Mouse (Mus musculus) forebrain, postnatal 0 days (tissue): ENCODE measurements around the gene Arf5. TPM values are rescaled to one million over a fixed set of nuclear protein-coding genes. Genes with fewer than 3 reads are reported as not detected.
A peak's percentile ranks its signal among the peaks of the same experiment; 100 is the strongest.

Experiments
- ATAC-seq: fragments of 200-750 bp; cut with Nextera tagmentation; 2 replicates; pipeline ENCODE4 v1.8.0; 2017; ENCODE audit warnings: mild to moderate bottlenecking, moderate library complexity
- DNase-seq: peaks from one replicate; pipeline ENCODE4 v3.0.0-alpha.2; 2015
- H3K27ac ChIP-seq: fragments of 300-500 bp; sonication (generic); 2 replicates; pipeline ENCODE4 v1.5.1; 2014; ENCODE audit warnings: low read depth, mild to moderate bottlenecking, antibody characterized with exemption, low read length, moderate library complexity, mixed read lengths
- H3K27me3 ChIP-seq: fragments of 300-500 bp; sonication (generic); 2 replicates; pipeline ENCODE4 v1.6.1; 2014; ENCODE audit warnings: mild to moderate bottlenecking, low read length, mixed read lengths; ENCODE audit not compliant: insufficient read depth
- H3K36me3 ChIP-seq: fragments of 300-500 bp; sonication (generic); 2 replicates; pipeline ENCODE4 v1.6.1; 2014; ENCODE audit warnings: mild to moderate bottlenecking, moderate library complexity; ENCODE audit not compliant: insufficient read depth
- H3K4me1 ChIP-seq: fragments of 300-500 bp; sonication (generic); 2 replicates; pipeline ENCODE4 v1.6.1; 2014; ENCODE audit warnings: antibody characterized with exemption; ENCODE audit not compliant: insufficient read depth
- H3K4me2 ChIP-seq: fragments of 300-500 bp; sonication (generic); 2 replicates; pipeline ENCODE4 v1.6.1; 2014; ENCODE audit warnings: low read depth, mild to moderate bottlenecking, moderate library complexity
- H3K4me3 ChIP-seq: fragments of 300-500 bp; sonication (generic); 2 replicates; pipeline ENCODE4 v1.5.1; 2014; ENCODE audit warnings: low read depth, low read length, mixed read lengths
- H3K9ac ChIP-seq: fragments of 300-500 bp; sonication (generic); 2 replicates; pipeline ENCODE4 v1.6.1; 2014; ENCODE audit warnings: mild to moderate bottlenecking
- H3K9me3 ChIP-seq: fragments of 300-500 bp; sonication (generic); 2 replicates; pipeline ENCODE4 v1.6.1; 2016; ENCODE audit warnings: low read length
- CTCF ChIP-seq: sonication (generic); IDR thresholded peaks from 2 replicates; pipeline ENCODE4 v1.5.1; 2016; ENCODE audit warnings: antibody characterized with exemption, control low read depth, low read depth
- WGBS: fragments of 180-500 bp; shearing (Covaris S2); extraction: QIAGEN DNeasy Blood & Tissue Kit; methylation state at CpG from one replicate; pipeline ENCODE4 v1.1.7; 2014; 5-methylcytosine and 5-hydroxymethylcytosine counted together
- polyA plus RNA-seq: library from polyadenylated mRNA; unstranded; fragments of >200 nt; fragmentation: Nextera tagmentation; extraction: Ambion mirVana; gene quantifications from 2 replicates; pipeline ENCODE4 v1.2.1, GENCODE M21; 2015
- total RNA-seq: library from RNA; depleted of rRNA; stranded (reverse); fragments of >200 nt; gene quantifications from 2 replicates; pipeline ENCODE4 v1.2.3, GENCODE M21; 2014

Arf5 gene
- total and polyA plus RNA-seq, 2 experiments from 2014 or later, result 292 to 536 TPM

GRCm38 (mm10) chr6:28427096-28427839 lies 3.9 kb downstream of the Arf5 start, which contains the start of gene Fscn3:
TSS of gene Fscn3 (plus strand) at chr6:28427789.
- Histone ChIP-seq H3K4me2 (no peak within 1 kb of the TSS), H3K36me3 (peaks cover 24% of the 10 kb centered on the region), H3K4me1 (0 out of 2 replicates have a peak, but pooled peaks cover 3% of the 10 kb centered on the region), H3K9ac (no peak within 1 kb of the TSS), H3K27ac (no peak within 1 kb of the TSS), H3K9me3 (no peaks in the 10 kb centered on the region), H3K27me3 (no peaks in the 10 kb centered on the region), H3K4me3 (no peak within 1 kb of the TSS)
- 75% methylated on average over 3 of the region's 3 CpGs for WGBS
- DNase-seq (no peak), ATAC-seq (no peak)
- TF ChIP-seq CTCF, result no peak

- 86% methylated on average over 3 of the region's 3 CpGs for WGBS
- TF ChIP-seq CTCF, result no peak
Measured at GRCm38 (mm10) chr6:28428290-28428689, 4.9 kb downstream of the Arf5 start, which contains the start of gene Gcc1. TSS of gene Gcc1 (minus strand) at chr6:28428390.

GRCm38 (mm10) chr6:28429870-28430269 lies 6.5 kb downstream of the Arf5 start:
- Histone ChIP-seq H3K9ac (no peak overlapping the region), H3K9me3 (no peaks in the 10 kb centered on the region), H3K27ac (no peak overlapping the region), H3K36me3 (peaks cover 24% of the 10 kb centered on the region), H3K4me3 (no peak overlapping the region), H3K4me2 (no peak overlapping the region), H3K27me3 (no peaks in the 10 kb centered on the region), H3K4me1 (0 out of 2 replicates have a peak, but pooled peaks cover 3% of the 10 kb centered on the region)
- DNase-seq (no peak), ATAC-seq (no peak)
- no peak for TF ChIP-seq CTCF
- 90% methylated on average over 11 of the region's 11 CpGs for WGBS

More at GRCm38 (mm10) chr6:28428290-28428689, 4.9 kb downstream of the Arf5 start, which contains the start of gene Gcc1:
- H3K27ac ChIP-seq, result no peak within 1 kb of the TSS
- H3K9ac ChIP-seq, result no peak within 1 kb of the TSS
- DNase-seq (no peak), ATAC-seq (no peak)
- H3K27me3 ChIP-seq, result no peaks in the 10 kb centered on the region
- H3K36me3 ChIP-seq, result peaks cover 24% of the 10 kb centered on the region
- H3K4me1 ChIP-seq, result 0 out of 2 replicates have a peak, but pooled peaks cover 3% of the 10 kb centered on the region
- H3K4me3 ChIP-seq, result no peak within 1 kb of the TSS
- H3K9me3 ChIP-seq, result no peaks in the 10 kb centered on the region
- no peak within 1 kb of the TSS for H3K4me2 ChIP-seq

GRCm38 (mm10) chr6:28430795-28431537 lies 7.6 kb downstream of the Arf5 start:
- Histone ChIP-seq H3K9ac (no peak overlapping the region), H3K4me2 (no peak overlapping the region), H3K4me3 (no peak overlapping the region), H3K9me3 (no peaks in the 10 kb centered on the region), H3K36me3 (peaks cover 17% of the 10 kb centered on the region), H3K4me1 (no peaks in the 10 kb centered on the region), H3K27ac (no peak overlapping the region), H3K27me3 (no peaks in the 10 kb centered on the region)
- TF ChIP-seq CTCF, result no peak
- ATAC-seq (no peak), DNase-seq (no peak)
- WGBS, result 81% methylated on average over 10 of the region's 10 CpGs

GRCm38 (mm10) chr6:28431538-28431855 lies 8.1 kb downstream of the Arf5 start:
- Histone ChIP-seq H3K4me1 (no peaks in the 10 kb centered on the region), H3K4me3 (no peak overlapping the region), H3K27me3 (no peaks in the 10 kb centered on the region), H3K4me2 (no peak overlapping the region), H3K27ac (no peak overlapping the region), H3K9me3 (no peaks in the 10 kb centered on the region), H3K36me3 (peaks cover 12% of the 10 kb centered on the region), H3K9ac (no peak overlapping the region)
- no peak for TF ChIP-seq CTCF
- 83% methylated on average over 6 of the region's 6 CpGs for WGBS
- DNase-seq (no peak), ATAC-seq (no peak)

- no peaks in the 10 kb centered on the region for H3K4me1 ChIP-seq
- H3K9me3 ChIP-seq, result no peaks in the 10 kb centered on the region
- H3K36me3 ChIP-seq, result no peaks in the 10 kb centered on the region
- no peak for TF ChIP-seq CTCF
- no peak overlapping the region for H3K9ac ChIP-seq
- DNase-seq (no peak), ATAC-seq (peak; percentile 56)
- H3K4me3 ChIP-seq, result no peak overlapping the region
- WGBS, result 44% methylated on average over 7 of the region's 7 CpGs
- H3K4me2 ChIP-seq, result no peak overlapping the region
- H3K27ac ChIP-seq, result no peak overlapping the region
- H3K27me3 ChIP-seq, result peaks cover 21% of the 10 kb centered on the region
Measured at GRCm38 (mm10) chr6:28447937-28448336, 24.6 kb downstream of the Arf5 start.

GRCm38 (mm10) chr6:28449253-28449652 lies 25.9 kb downstream of the Arf5 start, which contains the start of gene Pax4:
TSS of gene Pax4 (minus strand) at chr6:28449353.
- H3K4me1 ChIP-seq, result no peaks in the 10 kb centered on the region
- no peaks in the 10 kb centered on the region for H3K36me3 ChIP-seq
- peaks cover 21% of the 10 kb centered on the region for H3K27me3 ChIP-seq
- no peak for TF ChIP-seq CTCF
- no peak for DNase-seq
- WGBS, result 87% methylated on average over 2 of the region's 2 CpGs
- H3K27ac ChIP-seq, result no peak within 1 kb of the TSS
- ATAC-seq, result no peak
- H3K9ac ChIP-seq, result no peak within 1 kb of the TSS
- no peaks in the 10 kb centered on the region for H3K9me3 ChIP-seq
- no peak within 1 kb of the TSS for H3K4me2 ChIP-seq
- H3K4me3 ChIP-seq, result no peak within 1 kb of the TSS
